Mouse (Mus musculus) stomach, postnatal 0 days (tissue): ENCODE measurements around the gene Plod2. TPM values are rescaled to one million over a fixed set of nuclear protein-coding genes. Genes with fewer than 3 reads are reported as not detected.

Experiments used
- ATAC-seq: fragments of 200-750 bp; cut with Nextera tagmentation; 2 replicates; pipeline ENCODE4 v1.8.0; 2017; ENCODE audit not compliant: low FRiP score, low TSS enrichment
- DNase-seq: peaks from one replicate; pipeline ENCODE4 v3.0.0-alpha.2; 2016; ENCODE audit warnings: low spot score
- H3K27ac ChIP-seq: fragments of 300-500 bp; sonication (generic); replicated peaks from 2 replicates; pipeline ENCODE4 v1.5.1; 2014; ENCODE audit warnings: mild to moderate bottlenecking, control low read depth
- H3K27me3 ChIP-seq: fragments of 300-500 bp; sonication (generic); 2 replicates; pipeline ENCODE4 v1.6.1; 2014; ENCODE audit warnings: low read length; ENCODE audit not compliant: control insufficient read depth, insufficient read depth
- H3K36me3 ChIP-seq: fragments of 300-500 bp; sonication (generic); 2 replicates; pipeline ENCODE4 v1.6.1; 2014; ENCODE audit warnings: low read length, mixed read lengths; ENCODE audit not compliant: control insufficient read depth, insufficient read depth
- H3K4me1 ChIP-seq: fragments of 300-500 bp; sonication (generic); replicated peaks from 2 replicates; pipeline ENCODE4 v1.6.1; 2014; ENCODE audit warnings: antibody characterized with exemption; ENCODE audit not compliant: control insufficient read depth, insufficient read depth
- H3K4me2 ChIP-seq: fragments of 300-500 bp; sonication (generic); replicated peaks from 2 replicates; pipeline ENCODE4 v1.6.1; 2014; ENCODE audit warnings: low read depth, mild to moderate bottlenecking, control low read depth, moderate library complexity
- H3K4me3 ChIP-seq: fragments of 300-500 bp; sonication (generic); 2 replicates; pipeline ENCODE4 v1.5.1; 2014; ENCODE audit warnings: low read depth, low read length, control low read depth
- H3K9ac ChIP-seq: fragments of 300-500 bp; sonication (generic); 2 replicates; pipeline ENCODE4 v1.6.1; 2014; ENCODE audit warnings: mild to moderate bottlenecking, low read length, control low read depth, mixed read lengths
- H3K9me3 ChIP-seq: fragments of 300-500 bp; sonication (generic); 2 replicates; pipeline ENCODE4 v1.6.1; 2016; ENCODE audit warnings: low read length; ENCODE audit not compliant: control insufficient read depth
- CTCF ChIP-seq: IDR thresholded peaks from 2 replicates; pipeline ENCODE4 v1.5.1; 2016; ENCODE audit warnings: antibody characterized with exemption, low read depth, mild to moderate bottlenecking, moderate library complexity
- EP300 ChIP-seq: optimal IDR thresholded peaks from 2 replicates; pipeline ENCODE3; 2016; ENCODE audit warnings: antibody characterized with exemption
- WGBS: fragments of 180-500 bp; shearing (Covaris S2); extraction: QIAGEN DNeasy Blood & Tissue Kit; methylation state at CpG from one replicate; pipeline ENCODE4 v1.1.7; 2014; 5-methylcytosine and 5-hydroxymethylcytosine counted together
- polyA plus RNA-seq: library from polyadenylated mRNA; unstranded; fragments of >200 nt; fragmentation: Nextera tagmentation; extraction: Ambion mirVana; gene quantifications from 2 replicates; pipeline ENCODE4 v1.2.1, GENCODE M21; 2015

Plod2 gene
- polyA plus RNA-seq, 1 experiment from 2014 or later = 17.5 TPM

GRCm38 (mm10) chr9:92596916-92597547, 55.0 kb downstream of the Plod2 start:
- 93% methylated on average over 9 of the region's 9 CpGs for WGBS
- no peak for ATAC-seq

GRCm38 (mm10) chr9:92597776-92598175, 55.8 kb downstream of the Plod2 start:
- ATAC-seq = no peak
- TF ChIP-seq CTCF = no peak
- no peak for TF ChIP-seq EP300
- H3K9ac ChIP-seq = no peak overlapping the region
- H3K27me3 ChIP-seq = no peaks in the 10 kb centered on the region
- H3K36me3 ChIP-seq = no peaks in the 10 kb centered on the region
- no peaks in the 10 kb centered on the region for H3K4me1 ChIP-seq
- no peaks in the 10 kb centered on the region for H3K9me3 ChIP-seq
- H3K4me2 ChIP-seq = no peak overlapping the region
- 46% methylated on average over 11 of the region's 11 CpGs for WGBS
- H3K4me3 ChIP-seq = no peak overlapping the region
- no peak for DNase-seq
- H3K27ac ChIP-seq = no peak overlapping the region; the same call in 1 of the 2 replicates

More at GRCm38 (mm10) chr9:92596916-92597547, 55.0 kb downstream of the Plod2 start:
- H3K4me2 ChIP-seq = no peak overlapping the region
- no peak overlapping the region for H3K27ac ChIP-seq
- H3K36me3 ChIP-seq = no peaks in the 10 kb centered on the region
- no peak overlapping the region for H3K4me3 ChIP-seq
- no peaks in the 10 kb centered on the region for H3K9me3 ChIP-seq
- no peak for DNase-seq
- no peak for TF ChIP-seq EP300
- no peaks in the 10 kb centered on the region for H3K27me3 ChIP-seq
- no peak overlapping the region for H3K9ac ChIP-seq
- no peaks in the 10 kb centered on the region for H3K4me1 ChIP-seq

- Histone ChIP-seq H3K4me3 (no peak overlapping the region), H3K27ac (no peak overlapping the region), H3K9me3 (no peaks in the 10 kb centered on the region), H3K4me1 (no peaks in the 10 kb centered on the region), H3K36me3 (no peaks in the 10 kb centered on the region), H3K4me2 (no peak overlapping the region), H3K9ac (no peak overlapping the region), H3K27me3 (no peaks in the 10 kb centered on the region)
- ATAC-seq (peak; percentile 32; the same call in 1 of the 2 replicates), DNase-seq (no peak)
- TF ChIP-seq CTCF = no peak
- TF ChIP-seq EP300 = no peak
- 61% methylated on average over 15 of the region's 15 CpGs for WGBS
Observed at GRCm38 (mm10) chr9:92599940-92600538, 58.0 kb downstream of the Plod2 start.

GRCm38 (mm10) chr9:92601551-92601950, 59.5 kb downstream of the Plod2 start:
- no peak for DNase-seq

GRCm38 (mm10) chr9:92603541-92603940, 61.5 kb downstream of the Plod2 start:
- Histone ChIP-seq H3K9me3 (no peaks in the 10 kb centered on the region), H3K36me3 (no peaks in the 10 kb centered on the region), H3K4me1 (no peaks in the 10 kb centered on the region), H3K4me2 (no peak overlapping the region), H3K27me3 (no peaks in the 10 kb centered on the region), H3K4me3 (no peak overlapping the region), H3K27ac (no peak overlapping the region), H3K9ac (no peak overlapping the region)
- no peak for DNase-seq
- TF ChIP-seq CTCF (no peak), EP300 (no peak)
- ATAC-seq = no peak
- 89% methylated on average over 4 of the region's 4 CpGs for WGBS

More at GRCm38 (mm10) chr9:92601551-92601950, 59.5 kb downstream of the Plod2 start:
- no peak for ATAC-seq
- H3K9ac ChIP-seq = no peak overlapping the region
- H3K4me2 ChIP-seq = no peak overlapping the region
- 84% methylated on average over 5 of the region's 5 CpGs for WGBS
- H3K4me1 ChIP-seq = no peaks in the 10 kb centered on the region
- no peaks in the 10 kb centered on the region for H3K9me3 ChIP-seq
- no peaks in the 10 kb centered on the region for H3K36me3 ChIP-seq
- TF ChIP-seq EP300 (no peak), CTCF (no peak)
- H3K4me3 ChIP-seq = no peak overlapping the region
- no peak overlapping the region for H3K27ac ChIP-seq
- H3K27me3 ChIP-seq = no peaks in the 10 kb centered on the region

GRCm38 (mm10) chr9:92610628-92611267, 68.7 kb downstream of the Plod2 start:
- ATAC-seq = no peak
- 46% methylated on average over 9 of the region's 9 CpGs for WGBS

More at GRCm38 (mm10) chr9:92610628-92611267, 68.7 kb downstream of the Plod2 start:
- Histone ChIP-seq H3K9ac (no peak overlapping the region), H3K9me3 (no peaks in the 10 kb centered on the region), H3K4me1 (no peaks in the 10 kb centered on the region), H3K36me3 (no peaks in the 10 kb centered on the region), H3K27me3 (no peaks in the 10 kb centered on the region), H3K4me3 (no peak overlapping the region), H3K4me2 (no peak overlapping the region), H3K27ac (no peak overlapping the region)
- TF ChIP-seq CTCF (peak; percentile 84), EP300 (no peak)
- peak; percentile 29 for DNase-seq
